Mouse (Mus musculus) liver, embryonic 14.5 days (tissue): Measurements from ENCODE around the gene Celf2.

Experiments used
- CTCF ChIP-seq: IDR thresholded peaks from 2 replicates; pipeline ENCODE4 v1.5.1; 2016; ENCODE audit warnings: antibody characterized with exemption, low read depth, control low read depth
- EP300 ChIP-seq: IDR thresholded peaks from 2 replicates; pipeline ENCODE4 v1.6.1; 2016; ENCODE audit warnings: antibody characterized with exemption, low read depth

- no peak for TF ChIP-seq CTCF
- no peak for TF ChIP-seq EP300
These were observed 301.5 kb downstream of the Celf2 start for GRCm38 (mm10) chr2:7207691-7208504.
